Mouse (Mus musculus): Measurements from ENCODE around the gene Gm49358.

Gm49358 gene

GRCm38 (mm10) chr10:86814292-86815131 lies 50.7 kb downstream of the Gm49358 start:
- no peak for DNase-seq (ENCODE audit: low read depth, low spot score)

DNA sequence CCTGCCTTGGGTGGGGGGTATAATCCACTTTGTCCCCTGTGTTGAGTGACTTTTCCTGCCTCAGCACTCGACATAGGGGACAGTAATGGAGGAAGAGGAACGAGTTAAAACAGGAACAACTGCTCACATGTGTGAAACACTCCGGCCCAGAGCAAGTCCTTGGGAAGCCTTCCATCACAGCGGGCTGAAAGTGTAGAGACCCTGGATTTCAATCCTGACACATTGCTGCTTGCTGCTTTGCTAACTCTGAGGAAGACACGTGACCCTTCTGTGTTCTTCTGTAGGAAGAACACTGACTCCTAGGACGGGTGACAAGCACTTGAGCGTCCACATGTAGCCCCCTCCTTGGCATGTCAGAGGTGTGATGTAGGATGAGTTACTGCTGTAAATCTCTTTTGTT lies 51.4 kb downstream of the Gm49358 start:
- no peak for DNase-seq (ENCODE audit: low read depth, low spot score)

DNA sequence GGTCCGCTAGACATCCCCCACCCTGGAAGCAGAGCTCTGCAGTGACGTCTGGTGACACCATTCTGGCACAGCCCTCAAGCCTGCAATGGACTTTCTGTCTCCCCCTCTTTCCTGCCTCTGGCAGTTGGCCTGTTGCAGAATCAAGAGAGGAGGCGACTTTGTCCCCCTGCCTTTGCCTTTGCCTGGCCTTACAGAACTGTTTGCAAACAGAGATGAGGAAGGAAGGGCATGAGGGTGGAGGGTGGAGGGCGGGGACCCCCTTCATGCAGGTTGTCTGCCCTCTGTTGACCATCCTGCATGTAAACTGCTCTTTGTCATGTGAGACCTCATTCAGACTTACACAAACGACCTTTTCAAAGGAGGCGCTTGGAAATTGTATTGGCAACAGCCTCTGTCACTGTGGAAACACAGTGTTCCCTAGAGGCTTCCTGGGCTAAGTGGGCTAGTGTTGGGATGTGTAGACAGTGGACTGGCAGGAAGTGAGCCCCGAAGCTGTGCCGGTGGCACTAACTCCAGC lies 55.9 kb downstream of the Gm49358 start:
- DNase-seq (ENCODE audit: low read depth, low spot score) = no peak

GRCm38 (mm10) chr10:86821014-86821413 lies 57.2 kb downstream of the Gm49358 start:
- DNase-seq (ENCODE audit: low read depth, low spot score) = no peak

- no peak for DNase-seq (ENCODE audit: low read depth, low spot score)
Observed at GRCm38 (mm10) chr10:86824093-86824492, 60.3 kb downstream of the Gm49358 start.

DNA sequence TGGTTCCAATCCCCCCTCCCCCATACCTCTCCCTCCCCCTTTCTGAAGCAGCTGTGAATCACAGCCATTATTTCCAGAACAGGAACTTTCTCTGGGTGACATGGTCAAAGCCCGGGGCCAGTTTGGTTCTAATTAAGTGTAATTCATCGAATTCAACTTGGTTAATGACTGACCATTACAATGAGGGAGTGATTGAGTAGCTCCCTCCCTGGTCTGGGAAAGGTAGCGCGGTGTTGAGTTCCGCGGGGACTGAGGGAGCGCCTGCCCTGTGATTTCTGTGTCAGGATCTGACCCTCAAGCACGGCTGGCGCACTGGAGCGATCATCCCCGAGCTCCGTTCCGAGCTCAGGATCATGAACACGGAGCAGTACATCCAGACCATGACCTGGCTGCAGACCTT lies 61.1 kb downstream of the Gm49358 start:
- no peak for DNase-seq (ENCODE audit: low read depth, low spot score)

- DNase-seq (ENCODE audit: low read depth, low spot score) = no peak
Observed at GRCm38 (mm10) chr10:86825871-86826522, 62.2 kb downstream of the Gm49358 start.

DNA sequence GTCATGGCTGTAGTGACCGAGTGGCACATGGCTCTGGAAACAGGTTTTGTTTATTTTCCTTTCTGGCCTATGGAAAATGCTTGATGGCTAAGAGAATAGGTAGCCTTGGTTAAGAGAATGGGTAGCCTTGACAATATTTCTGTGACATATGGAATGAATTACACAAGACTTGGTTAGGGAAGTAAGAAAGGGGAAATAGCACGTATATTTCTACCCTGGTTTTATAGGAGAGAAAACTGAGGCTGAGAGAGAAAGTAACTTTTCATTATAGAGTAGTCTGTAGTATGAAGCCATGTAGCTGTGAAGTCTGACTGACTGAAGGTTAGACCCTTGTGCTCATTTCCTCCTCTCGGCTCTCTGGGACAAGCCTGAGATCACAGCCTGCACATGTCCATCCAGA lies 63.2 kb downstream of the Gm49358 start:
- no peak for DNase-seq (ENCODE audit: low read depth, low spot score)

DNA sequence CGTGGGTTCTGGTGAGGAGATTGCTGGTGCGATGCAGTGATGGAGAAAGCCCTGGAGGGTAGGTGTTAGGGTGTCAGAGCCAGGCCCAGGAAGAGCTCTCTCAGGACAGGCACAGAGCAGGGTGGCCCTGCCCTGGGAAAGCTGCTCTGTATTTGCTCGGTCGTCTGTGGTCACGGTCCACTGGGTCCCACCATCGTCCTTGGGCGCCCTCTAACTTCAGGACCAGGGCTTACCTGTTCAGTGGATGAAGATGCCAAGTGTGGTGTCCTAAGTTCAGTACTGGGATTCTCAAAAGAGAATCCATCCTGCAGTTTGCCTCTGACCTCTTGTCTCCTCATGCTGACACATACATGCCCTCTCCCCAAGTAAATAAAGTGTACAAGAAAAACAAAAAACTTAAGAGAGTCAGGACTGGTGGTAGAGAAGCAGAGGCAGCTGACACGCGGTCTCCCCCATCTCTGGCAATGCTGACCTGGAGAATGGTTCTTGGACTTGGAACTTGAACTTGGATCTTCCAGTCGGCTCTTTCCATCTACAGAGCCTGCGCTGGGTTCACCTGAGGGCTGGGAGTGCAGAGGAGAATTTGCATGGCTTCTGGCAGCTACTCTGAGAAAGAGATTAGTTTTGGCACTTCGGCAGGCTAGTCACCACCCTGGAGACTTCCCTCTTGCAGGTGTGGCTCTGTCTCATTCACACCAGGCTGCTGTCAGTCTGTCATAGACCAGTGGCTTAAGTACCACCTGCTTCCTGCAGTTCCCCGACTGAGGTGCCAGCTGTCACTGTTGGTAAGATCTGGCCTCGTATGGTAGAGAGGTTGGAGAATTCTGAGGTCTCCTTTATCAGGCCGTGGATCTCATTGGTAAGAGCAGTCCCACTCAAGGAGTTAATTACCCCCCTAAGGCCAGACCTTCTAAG lies 64.7 kb downstream of the Gm49358 start:
- no peak for DNase-seq (ENCODE audit: low read depth, low spot score)

GRCm38 (mm10) chr10:86829515-86829914 lies 65.7 kb downstream of the Gm49358 start:
- no peak for DNase-seq (ENCODE audit: low read depth, low spot score)

DNA sequence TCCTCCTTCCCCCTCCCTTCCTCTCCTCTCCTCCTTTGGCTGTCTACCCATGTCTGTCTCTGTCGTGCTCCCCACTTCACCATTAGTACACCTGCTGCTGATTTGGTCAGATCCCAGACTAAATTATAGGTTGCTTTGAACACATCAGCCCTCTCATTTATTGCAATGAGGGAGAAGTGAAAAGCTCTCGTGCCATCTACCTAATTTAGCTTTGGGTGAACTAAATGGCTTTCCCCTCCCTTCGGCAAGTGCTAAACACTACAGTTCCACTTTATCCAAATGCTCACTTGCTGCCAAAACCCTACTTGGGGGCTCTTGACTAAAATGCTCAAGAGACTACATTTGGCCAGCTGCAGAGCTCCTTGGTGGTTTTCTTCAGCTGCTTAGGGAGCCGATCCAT lies 73.0 kb downstream of the Gm49358 start:
- no peak for DNase-seq (ENCODE audit: low read depth, low spot score)

DNA sequence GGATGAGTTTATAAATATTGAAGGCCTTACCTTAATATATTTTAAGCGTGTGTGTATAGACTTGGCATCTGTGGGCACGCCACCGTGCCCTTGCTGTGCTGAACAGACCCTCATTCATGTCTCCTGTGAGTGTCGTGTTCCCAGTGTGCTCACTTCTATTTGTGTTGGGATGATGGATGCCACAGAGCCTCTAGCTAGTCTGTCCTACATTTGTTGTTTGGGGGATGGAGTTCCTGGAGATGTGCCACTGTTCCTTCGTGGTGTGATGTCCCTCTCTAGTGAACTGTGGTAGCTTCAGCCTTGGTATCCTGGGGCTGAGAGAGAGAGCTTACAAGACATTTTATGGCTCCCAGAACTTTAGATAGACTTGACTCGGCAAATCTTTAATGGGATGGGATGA lies 75.1 kb downstream of the Gm49358 start:
- no peak for DNase-seq (ENCODE audit: low read depth, low spot score)

DNA sequence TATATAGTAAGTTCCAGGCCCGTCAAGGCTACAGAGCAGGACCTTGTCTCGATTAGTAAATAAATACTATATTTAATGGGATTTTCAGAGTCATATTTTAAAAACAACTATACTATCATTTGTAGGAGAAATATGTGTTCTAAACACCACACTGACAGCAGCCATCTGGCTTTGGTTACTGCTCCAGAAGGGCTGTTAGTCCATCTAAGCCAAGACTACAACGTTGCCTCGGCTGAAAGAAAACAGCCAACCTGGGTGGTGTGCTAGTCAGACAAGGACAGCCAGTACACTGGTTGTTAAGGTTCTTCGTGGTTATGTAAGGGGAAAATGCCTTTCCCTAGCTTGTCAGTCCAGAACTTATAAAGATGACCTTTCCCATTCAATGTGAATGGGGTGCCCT lies 78.9 kb downstream of the Gm49358 start:
- DNase-seq (ENCODE audit: low read depth, low spot score) = no peak

DNA sequence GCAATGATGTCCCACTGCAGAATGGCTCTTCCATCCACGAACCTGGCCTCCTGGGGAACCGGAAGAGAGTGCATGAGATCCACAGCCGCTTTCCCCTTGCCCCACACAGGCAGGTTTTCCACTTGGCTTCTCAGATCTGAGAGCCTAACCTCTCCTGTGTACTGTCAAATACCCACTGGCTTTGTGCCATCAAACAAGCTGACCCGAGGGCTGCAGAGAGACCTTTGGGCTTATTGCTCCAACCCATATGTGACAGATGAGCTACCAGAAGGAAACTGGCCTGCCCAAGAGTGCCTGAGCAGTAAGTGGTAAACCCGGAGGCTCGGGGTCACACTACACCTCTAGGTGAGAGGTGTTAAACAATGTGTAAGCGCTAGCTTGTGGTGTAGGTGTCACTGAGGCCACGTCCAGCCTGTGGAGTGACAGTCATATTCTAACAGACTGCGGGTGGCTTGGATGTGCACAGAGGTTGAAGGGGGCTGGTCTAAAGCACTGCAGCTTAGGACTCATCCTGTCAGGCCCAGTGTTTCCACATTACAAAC lies 83.2 kb downstream of the Gm49358 start:
- no peak for DNase-seq (ENCODE audit: low read depth, low spot score)

DNA sequence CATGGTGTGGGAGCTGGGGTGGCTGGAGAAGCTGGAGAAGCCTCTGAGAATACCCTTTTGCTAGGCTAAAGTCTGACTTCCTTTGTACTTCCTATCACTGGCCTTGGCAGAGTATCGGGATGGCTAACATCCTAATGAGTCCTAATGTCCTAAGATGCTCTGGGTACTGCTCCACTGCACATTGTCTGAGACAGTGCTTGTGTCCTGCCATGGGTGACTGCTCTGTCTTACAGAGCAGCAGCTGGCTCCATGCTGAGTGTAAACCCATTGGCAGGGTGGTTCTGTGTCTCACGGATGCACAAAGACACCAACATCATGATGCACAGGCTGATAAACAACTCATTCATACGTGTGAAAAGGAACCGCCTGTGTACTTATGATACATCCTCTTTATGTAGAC lies 85.3 kb downstream of the Gm49358 start:
- no peak for DNase-seq (ENCODE audit: low read depth, low spot score)

GRCm38 (mm10) chr10:86849508-86849907 lies 85.7 kb downstream of the Gm49358 start:
- no peak for DNase-seq (ENCODE audit: low read depth, low spot score)

DNA sequence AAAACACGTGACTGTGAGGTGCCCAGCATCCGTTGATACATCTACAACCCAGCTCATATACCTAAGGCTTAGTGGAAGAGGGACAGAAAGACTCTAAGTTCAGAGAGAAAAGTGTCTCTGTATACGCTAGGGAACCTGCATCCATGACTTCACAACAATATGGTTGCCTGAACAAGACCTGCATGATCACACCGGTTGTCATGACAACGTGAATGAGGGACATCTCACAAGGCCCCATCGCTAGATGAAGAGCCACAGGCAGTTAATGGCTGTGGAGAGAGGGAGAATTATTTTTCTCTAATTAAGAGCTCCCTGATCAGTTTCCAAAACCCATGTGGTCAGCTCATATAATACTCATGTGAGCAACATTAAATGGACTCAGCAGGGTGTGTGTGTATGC lies 88.4 kb downstream of the Gm49358 start:
- no peak for DNase-seq (ENCODE audit: low read depth, low spot score)

- no peak for DNase-seq (ENCODE audit: low read depth, low spot score)
Observed at GRCm38 (mm10) chr10:86853433-86853832, 89.7 kb downstream of the Gm49358 start.

DNA sequence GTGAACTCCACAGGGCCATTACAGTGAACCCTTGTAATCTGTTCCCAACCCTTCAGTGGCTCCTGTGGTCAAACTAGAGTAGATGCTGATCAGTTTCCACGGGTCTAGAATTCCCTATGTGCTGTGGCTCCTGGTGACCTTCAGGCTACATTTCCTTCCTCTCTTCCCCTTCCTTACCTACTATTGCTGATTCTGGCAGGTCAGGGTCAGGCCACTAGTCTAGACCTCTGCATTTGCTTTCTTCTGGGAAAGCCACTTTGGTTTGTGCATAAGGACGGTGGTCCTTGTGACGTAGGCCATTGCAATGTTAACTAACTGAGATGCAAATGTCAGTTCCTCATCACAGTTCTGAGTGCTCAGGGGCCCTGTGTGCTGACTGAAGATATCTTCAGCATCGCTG lies 96.6 kb downstream of the Gm49358 start:
- no peak for DNase-seq (ENCODE audit: low read depth, low spot score)

DNA sequence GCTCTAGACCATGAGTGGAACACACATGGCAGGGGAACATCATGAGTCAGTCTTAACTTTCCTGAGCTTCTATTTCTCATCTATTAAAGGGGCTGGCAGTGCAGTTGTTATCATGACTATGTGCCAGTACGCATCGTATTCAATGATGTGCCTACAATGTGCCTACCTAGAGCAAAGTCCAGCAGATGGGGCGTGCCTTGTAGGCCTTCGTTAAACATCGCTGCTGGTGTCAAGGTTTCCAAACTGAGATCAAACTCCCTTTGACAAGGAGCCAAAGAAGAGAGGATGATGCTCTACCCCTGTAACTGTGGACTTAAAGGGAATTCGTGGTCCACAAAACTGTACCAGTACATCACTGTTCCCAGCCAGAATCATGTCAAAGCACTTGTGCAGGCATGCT lies 98.7 kb downstream of the Gm49358 start:
- DNase-seq (ENCODE audit: low read depth, low spot score) = no peak

DNA sequence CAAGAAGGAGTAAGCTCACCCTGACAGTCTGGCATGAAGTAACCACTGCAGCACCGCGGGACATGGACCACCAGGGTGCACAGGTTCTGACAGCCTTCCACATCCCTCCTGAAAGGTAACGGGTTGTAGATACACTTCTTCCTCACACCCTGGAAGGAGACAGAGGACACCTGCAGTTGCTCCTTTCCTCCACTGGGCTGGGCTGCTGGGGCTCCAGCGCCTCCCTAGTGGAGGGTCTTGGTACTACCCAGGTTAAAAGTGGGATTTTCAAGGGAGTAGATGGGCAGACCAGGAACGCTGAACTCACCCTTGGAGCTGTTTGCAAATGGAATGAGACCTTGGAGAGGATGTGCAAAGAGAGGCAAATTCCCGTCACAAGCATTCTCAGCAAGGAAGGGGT lies 99.7 kb downstream of the Gm49358 start:
- no peak for DNase-seq (ENCODE audit: low read depth, low spot score)

DNA sequence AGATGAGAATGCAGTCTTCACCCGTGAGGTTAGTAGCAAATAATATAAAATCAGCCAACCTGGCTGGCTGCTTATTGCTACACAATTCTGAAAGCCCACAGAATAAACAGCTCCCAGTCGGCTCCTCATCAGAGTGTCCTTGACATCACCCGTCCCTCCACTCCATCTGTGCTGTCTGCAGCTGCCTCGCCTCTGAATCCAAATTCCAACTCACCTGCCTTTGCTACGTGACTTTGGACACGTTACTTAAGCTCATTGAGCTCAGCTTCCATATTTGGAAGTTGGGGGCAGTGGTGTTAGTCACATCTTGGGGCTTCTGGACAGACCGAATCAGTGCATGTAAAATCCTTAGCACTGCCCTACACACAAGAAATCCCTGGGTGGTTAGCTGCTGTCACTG lies 108.3 kb downstream of the Gm49358 start:
- no peak for DNase-seq (ENCODE audit: low read depth, low spot score)

Data from telencephalon, adult 2 months (tissue).